Mouse (Mus musculus): ENCODE data around the gene Trappc6b. TPM values are rescaled to one million over a fixed set of nuclear protein-coding genes. Genes with fewer than 3 reads are reported as not detected.

Gene Trappc6b
- polyA plus RNA-seq, 1 experiment from 2014 or later: 54.1 TPM

GRCm38 (mm10) chr12:59012710-59013091 is 48.6 kb downstream of the Trappc6b start:
- no peaks in the 10 kb centered on the region for H3K27me3 ChIP-seq (replicated peaks; ENCODE audit: control insufficient read depth, insufficient read depth, low read length)
- peaks cover 5% of the 10 kb centered on the region; the same call in 1 of the 2 replicates for H3K36me3 ChIP-seq (ENCODE audit: control insufficient read depth, insufficient read depth, low read length)
- 1% methylated on average over 7 of the region's 7 CpGs for WGBS
- H3K27ac ChIP-seq (ENCODE audit: low read depth): peak overlapping the region; percentile 87
- H3K9me3 ChIP-seq (ENCODE audit: control insufficient read depth, low read length): no peaks in the 10 kb centered on the region
- H3K4me3 ChIP-seq (ENCODE audit: low read depth, low read length): peak overlapping the region; percentile 73
- ATAC-seq (replicated peaks; ENCODE audit: low FRiP score, low TSS enrichment, low read depth) (no peak), DNase-seq (ENCODE audit: low spot score) (peak; percentile 59)
- peak overlapping the region; percentile 94 for H3K4me2 ChIP-seq (ENCODE audit: low read length)
- H3K4me1 ChIP-seq (replicated peaks; ENCODE audit: control insufficient read depth, insufficient read depth, low read length): peaks cover 27% of the 10 kb centered on the region
- peak overlapping the region; percentile 72 for H3K9ac ChIP-seq (ENCODE audit: low read length)

- peak within 1 kb of the TSS; percentile 90 for H3K4me3 ChIP-seq (ENCODE audit: low read depth, low read length)
- H3K27ac ChIP-seq (ENCODE audit: low read depth): peak within 1 kb of the TSS; percentile 87
- H3K36me3 ChIP-seq (ENCODE audit: control insufficient read depth, insufficient read depth, low read length): peaks cover 2% of the 10 kb centered on the region
- no peaks in the 10 kb centered on the region for H3K27me3 ChIP-seq (replicated peaks; ENCODE audit: control insufficient read depth, insufficient read depth, low read length)
- H3K9ac ChIP-seq (ENCODE audit: low read length): peak within 1 kb of the TSS; percentile 89
- H3K4me2 ChIP-seq (ENCODE audit: low read length): peak within 1 kb of the TSS; percentile 94
- peaks cover 27% of the 10 kb centered on the region for H3K4me1 ChIP-seq (replicated peaks; ENCODE audit: control insufficient read depth, insufficient read depth, low read length)
- ATAC-seq (replicated peaks; ENCODE audit: low FRiP score, low TSS enrichment, low read depth) (peak; percentile 96), DNase-seq (ENCODE audit: low spot score) (peak; percentile 100)
- WGBS: under 1% methylated on average over 48 of the region's 48 CpGs
- no peaks in the 10 kb centered on the region for H3K9me3 ChIP-seq (ENCODE audit: control insufficient read depth, low read length)
These were observed 49.2 kb downstream of the Trappc6b start, which contains the start of gene Sec23a for GRCm38 (mm10) chr12:59011844-59012709. Gene Sec23a, minus strand, starts transcription at chr12:59012017.

GRCm38 (mm10) chr12:59011275-59011843 is 49.9 kb downstream of the Trappc6b start:
- peaks cover 9% of the 10 kb centered on the region for H3K36me3 ChIP-seq (ENCODE audit: control insufficient read depth, insufficient read depth, low read length)
- H3K4me2 ChIP-seq (ENCODE audit: low read length): peak overlapping the region; percentile 86
- peaks cover 27% of the 10 kb centered on the region for H3K4me1 ChIP-seq (replicated peaks; ENCODE audit: control insufficient read depth, insufficient read depth, low read length)
- ATAC-seq (replicated peaks; ENCODE audit: low FRiP score, low TSS enrichment, low read depth) (no peak; the same call in 1 of the 2 replicates), DNase-seq (ENCODE audit: low spot score) (no peak)
- under 1% methylated on average over 25 of the region's 25 CpGs for WGBS
- peak overlapping the region; percentile 89 for H3K9ac ChIP-seq (ENCODE audit: low read length)
- H3K27me3 ChIP-seq (replicated peaks; ENCODE audit: control insufficient read depth, insufficient read depth, low read length): no peaks in the 10 kb centered on the region
- H3K9me3 ChIP-seq (ENCODE audit: control insufficient read depth, low read length): no peaks in the 10 kb centered on the region
- H3K27ac ChIP-seq (ENCODE audit: low read depth): peak overlapping the region; percentile 87
- H3K4me3 ChIP-seq (ENCODE audit: low read depth, low read length): peak overlapping the region; percentile 90

GRCm38 (mm10) chr12:59010482-59010881 is 50.8 kb downstream of the Trappc6b start:
- H3K4me3 ChIP-seq (ENCODE audit: low read depth, low read length): peak overlapping the region; percentile 90
- ATAC-seq (replicated peaks; ENCODE audit: low FRiP score, low TSS enrichment, low read depth) (no peak), DNase-seq (ENCODE audit: low spot score) (no peak)
- 69% methylated on average over 2 of the region's 2 CpGs for WGBS
- H3K4me2 ChIP-seq (ENCODE audit: low read length): peak overlapping the region; percentile 86
- H3K36me3 ChIP-seq (ENCODE audit: control insufficient read depth, insufficient read depth, low read length): peaks cover 18% of the 10 kb centered on the region
- no peak overlapping the region; the same call in 1 of the 2 replicates for H3K9ac ChIP-seq (ENCODE audit: low read length)
- H3K4me1 ChIP-seq (replicated peaks; ENCODE audit: control insufficient read depth, insufficient read depth, low read length): peaks cover 27% of the 10 kb centered on the region
- no peaks in the 10 kb centered on the region for H3K27me3 ChIP-seq (replicated peaks; ENCODE audit: control insufficient read depth, insufficient read depth, low read length)
- H3K27ac ChIP-seq (ENCODE audit: low read depth): no peak overlapping the region
- no peaks in the 10 kb centered on the region for H3K9me3 ChIP-seq (ENCODE audit: control insufficient read depth, low read length)

Other genes with a start within 250 kb of the Trappc6b start
- 70.8 and 75.9 TPM in 2 replicates for gene Sec23a, start 49.5 kb downstream of the Trappc6b start, polyA plus RNA-seq (2014; fragmentation: Nextera tagmentation; extraction: Ambion mirVana)
- 18.7 and 24.4 TPM in 2 replicates for gene Gemin2, start 48.1 kb downstream of the Trappc6b start, polyA plus RNA-seq (2014; fragmentation: Nextera tagmentation; extraction: Ambion mirVana)
- 71.3 and 80.0 TPM in 2 replicates for gene Pnn, start 5.4 kb upstream of the Trappc6b start, polyA plus RNA-seq (2014; fragmentation: Nextera tagmentation; extraction: Ambion mirVana)
- gene Mia2, start 34.3 kb upstream of the Trappc6b start, polyA plus RNA-seq (2014; fragmentation: Nextera tagmentation; extraction: Ambion mirVana): 70.9 and 75.2 TPM in 2 replicates
- gene Fbxo33, start 158.3 kb upstream of the Trappc6b start, polyA plus RNA-seq (2014; fragmentation: Nextera tagmentation; extraction: Ambion mirVana): 8.5 and 10.0 TPM in 2 replicates